Mouse (Mus musculus): Measurements from ENCODE around the gene Atg16l2.

Gene Atg16l2

DNA sequence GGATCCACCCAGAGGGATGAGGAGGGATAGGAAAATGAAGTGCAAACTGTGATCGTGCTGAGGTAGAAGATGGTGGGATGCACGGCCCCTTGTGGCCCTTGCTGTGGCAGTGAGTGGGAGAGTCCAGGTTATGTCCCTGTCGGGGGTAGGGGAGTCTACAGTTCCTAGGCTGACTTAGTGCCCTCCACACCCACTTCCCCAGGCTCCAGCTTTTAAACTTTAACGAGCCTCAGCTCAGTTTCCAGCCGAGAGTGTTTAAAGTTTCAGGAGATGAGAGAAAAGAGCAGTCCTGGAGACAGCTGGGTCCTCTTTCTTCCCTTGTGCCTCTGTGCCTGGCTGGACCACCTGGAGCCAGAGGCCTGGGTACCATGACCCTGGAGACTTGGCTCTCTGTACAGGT is 25.2 kb upstream of the Atg16l2 start:
- CTCF ChIA-PET: interaction anchor here in 2 of 4 experiments (1.1 to 1.2 kb wide), 2 partner anchors 16 to 70 kb away, joined by 3 to 6 read pairs; no protein-coding TSS in a partner anchor
- POLR2A ChIA-PET: no interaction called here

DNA sequence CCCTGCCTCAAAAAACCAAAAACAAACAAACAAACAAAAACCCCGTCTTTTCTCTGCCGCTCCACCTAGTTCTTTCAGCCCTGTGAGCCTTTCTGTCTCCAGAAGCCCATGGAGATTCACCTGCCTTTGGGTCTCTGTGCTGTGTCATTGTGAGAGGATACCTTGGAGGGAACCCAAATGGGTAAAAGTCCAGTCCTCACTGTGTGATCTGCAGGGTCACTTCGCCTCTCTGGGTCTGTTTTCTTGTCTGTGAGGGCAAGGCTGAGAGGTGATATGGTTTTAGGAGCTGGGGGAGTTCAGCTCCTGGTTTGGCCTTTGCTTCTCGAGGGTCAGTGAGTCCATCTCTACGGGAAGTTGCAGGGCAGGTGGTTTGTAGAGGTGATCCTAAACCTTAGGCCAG is 24.0 kb upstream of the Atg16l2 start:
- CTCF ChIA-PET: interaction anchor here in 1 of 4 experiments (1.1 kb wide), 1 partner anchor 72 kb away, joined by 6 read pairs; no protein-coding TSS in a partner anchor
- POLR2A ChIA-PET: interaction anchor here in 1 of 4 experiments (1.4 kb wide), 1 partner anchor 15 kb away, joined by 4 read pairs; no protein-coding TSS in a partner anchor

DNA sequence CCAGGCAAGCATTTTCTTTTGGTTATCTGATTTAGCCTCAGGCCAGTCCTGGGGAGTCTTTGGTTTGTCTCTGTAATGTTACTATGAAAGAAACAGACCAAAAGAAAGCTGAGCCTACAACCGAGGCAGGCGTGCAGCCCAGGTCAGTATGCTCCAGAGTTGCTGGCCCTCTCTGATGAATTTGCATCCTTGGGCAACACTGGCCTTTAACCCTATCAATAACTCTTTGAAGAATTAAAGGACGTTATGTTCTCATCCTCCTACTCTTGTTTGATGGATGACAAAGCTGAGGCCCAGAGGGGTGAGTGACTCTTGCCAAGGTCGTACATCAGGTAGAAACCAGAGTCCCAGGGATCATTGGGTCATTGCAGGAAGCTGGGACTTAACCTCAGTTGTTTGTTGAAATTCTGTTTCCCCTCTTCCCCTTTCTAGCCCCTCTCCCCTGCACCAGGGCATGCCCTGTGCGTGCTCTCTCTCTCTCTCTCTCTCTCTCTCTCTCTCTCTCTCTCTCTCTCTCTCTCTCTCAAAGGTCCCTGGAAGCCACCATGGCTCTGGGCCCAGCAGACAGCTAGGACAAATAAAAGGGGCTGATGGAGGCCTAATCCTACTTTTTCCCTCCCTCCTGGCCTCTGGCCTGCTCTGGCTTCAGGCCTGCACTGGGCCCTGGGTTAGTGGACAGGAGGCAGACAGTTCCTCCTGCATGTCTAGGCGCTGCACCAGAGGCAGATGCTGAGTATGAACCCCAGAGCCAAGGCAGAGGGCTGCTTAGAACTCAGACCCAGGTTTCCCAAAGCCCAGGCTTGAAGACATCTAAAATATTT is 22.3 kb upstream of the Atg16l2 start:
- ChIA-PET POLR2A (interaction anchor here in 2 of 4 experiments (0.5 to 1.2 kb wide), 3 partner anchors 14 to 544 kb away, joined by 3 to 5 read pairs (median 4); partner anchors contain the start of gene Atg16l2 (in 1 of the 2)), CTCF (interaction anchor here in 2 of 4 experiments (1.0 to 1.6 kb wide), 3 partner anchors 13 to 44 kb away, joined by 3 to 6 read pairs (median 6); no protein-coding TSS in a partner anchor)

DNA sequence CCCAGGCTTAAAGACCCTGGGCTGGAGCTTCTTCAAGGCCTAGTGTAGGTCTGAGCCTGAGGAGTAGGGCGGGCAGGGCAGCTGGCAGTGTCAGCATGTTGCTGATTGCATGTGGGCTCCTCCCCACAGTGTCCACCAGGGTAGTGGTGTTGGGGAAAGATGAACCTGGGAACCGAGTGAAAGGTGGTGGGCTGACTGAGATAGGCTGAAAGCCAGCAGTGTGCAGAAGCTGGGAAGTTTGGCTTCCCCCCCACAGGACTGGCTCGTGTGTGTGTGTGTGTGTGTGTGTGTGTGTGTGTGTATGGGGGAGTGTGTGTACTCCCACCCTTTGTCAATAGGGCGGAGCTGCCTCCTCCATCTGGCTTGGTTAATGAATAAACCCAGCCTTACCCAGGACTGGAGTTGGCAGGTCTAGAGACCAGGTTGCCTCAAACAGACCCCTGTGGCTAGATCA is 21.1 kb upstream of the Atg16l2 start:
- ChIA-PET CTCF (interaction anchor here in 2 of 4 experiments (0.7 to 1.6 kb wide), 3 partner anchors 12 to 180 kb away, joined by 3 to 6 read pairs (median 6); no protein-coding TSS in a partner anchor), POLR2A (interaction anchor here in 2 of 4 experiments (0.8 to 3.3 kb wide), 9 partner anchors 9 to 87 kb away, joined by 3 to 19 read pairs (median 3); partner anchors contain the start of genes Arap1 (in 1 of the 2) and Gm45837 (in 1 of the 2))

DNA sequence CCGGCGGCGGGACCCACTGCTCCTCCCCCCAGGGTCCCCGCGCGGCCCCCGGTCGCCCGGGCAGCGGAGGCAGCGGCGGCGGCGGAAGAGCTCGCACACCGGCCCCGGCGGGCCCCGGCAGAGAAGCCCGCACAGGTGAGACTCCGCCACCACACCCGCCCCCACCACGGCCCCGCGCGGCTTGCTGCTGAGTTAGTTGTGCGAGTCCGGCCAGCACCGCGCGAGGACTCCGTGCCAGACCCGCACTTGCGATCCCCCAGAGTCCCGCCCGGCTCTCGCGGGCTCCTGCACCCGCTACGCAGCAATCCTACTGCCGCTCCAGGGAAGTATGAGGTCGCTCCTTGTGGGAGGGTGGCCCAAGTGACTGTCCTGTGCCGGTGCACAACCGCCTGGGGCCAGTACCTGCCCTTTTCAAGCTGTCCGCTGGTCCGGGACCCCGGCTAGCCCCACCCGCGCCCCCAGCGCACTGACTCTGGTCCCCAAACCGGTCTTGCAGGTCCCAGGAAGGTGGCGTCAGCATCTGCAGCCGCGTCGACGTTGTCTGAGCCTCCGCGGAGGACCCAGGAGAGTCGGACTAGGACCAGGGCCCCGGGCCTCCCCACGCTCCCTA is 19.3 kb upstream of the Atg16l2 start:
- ChIA-PET CTCF (interaction anchor here in 3 of 4 experiments (1.0 to 3.5 kb wide), 9 partner anchors 10 to 106 kb away, joined by 3 to 19 read pairs (median 4); no protein-coding TSS in a partner anchor), POLR2A (interaction anchor here in 3 of 4 experiments (0.8 to 3.3 kb wide), 8 partner anchors 10 to 178 kb away, joined by 3 to 19 read pairs (median 4); partner anchors contain the start of genes Arap1 (in 2 of the 3) and Atg16l2 (in 1 of the 3))

DNA sequence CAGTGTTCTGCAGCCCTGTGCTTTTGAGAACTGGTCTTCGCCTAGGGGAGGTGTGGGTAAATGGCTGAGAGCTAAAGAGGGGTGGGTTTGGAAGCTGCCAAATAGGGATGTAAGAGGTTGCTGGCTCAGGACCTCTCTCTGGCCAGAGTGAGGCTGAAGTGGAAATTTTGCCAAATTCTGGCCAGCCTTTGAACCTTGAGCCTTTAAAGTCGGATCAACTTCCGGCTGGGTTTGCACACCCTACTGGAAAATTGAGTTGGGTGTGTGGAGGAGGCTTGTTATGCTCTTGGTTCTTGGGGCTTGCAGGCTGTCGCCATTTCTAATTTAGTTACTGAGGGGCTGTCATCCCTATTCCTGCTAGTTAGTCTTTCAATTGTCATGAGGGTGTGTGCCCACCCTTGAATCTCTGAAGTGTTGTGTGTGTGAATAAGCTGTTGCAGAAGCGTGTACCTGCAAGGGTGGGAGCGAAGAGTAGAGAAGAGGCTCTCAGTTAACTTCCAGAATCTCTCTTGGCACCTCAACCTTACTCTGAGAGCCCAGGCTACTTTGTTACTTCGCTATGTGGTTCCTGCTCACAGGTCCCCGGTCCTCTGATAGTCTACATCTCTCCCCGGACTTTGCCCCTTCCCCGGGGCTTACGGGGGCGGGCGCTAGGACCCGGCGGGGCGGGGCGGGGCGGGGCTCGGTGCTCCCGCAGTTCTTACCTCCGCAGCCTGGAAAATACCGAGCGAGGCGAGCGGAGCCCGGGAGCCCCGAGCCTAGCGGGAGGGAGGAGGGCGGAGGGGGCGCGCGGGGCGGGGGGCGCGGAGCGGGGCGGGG is 18.6 kb upstream of the Atg16l2 start:
- ChIA-PET CTCF (interaction anchor here in 3 of 4 experiments (0.7 to 3.5 kb wide), 7 partner anchors 9 to 107 kb away, joined by 3 to 19 read pairs (median 6); no protein-coding TSS in a partner anchor), POLR2A (interaction anchor here in 2 of 4 experiments (1.0 to 3.3 kb wide), 2 partner anchors 10 to 18 kb away, joined by 3 to 19 read pairs; partner anchors contain the start of gene Atg16l2 (in 1 of the 2))

DNA sequence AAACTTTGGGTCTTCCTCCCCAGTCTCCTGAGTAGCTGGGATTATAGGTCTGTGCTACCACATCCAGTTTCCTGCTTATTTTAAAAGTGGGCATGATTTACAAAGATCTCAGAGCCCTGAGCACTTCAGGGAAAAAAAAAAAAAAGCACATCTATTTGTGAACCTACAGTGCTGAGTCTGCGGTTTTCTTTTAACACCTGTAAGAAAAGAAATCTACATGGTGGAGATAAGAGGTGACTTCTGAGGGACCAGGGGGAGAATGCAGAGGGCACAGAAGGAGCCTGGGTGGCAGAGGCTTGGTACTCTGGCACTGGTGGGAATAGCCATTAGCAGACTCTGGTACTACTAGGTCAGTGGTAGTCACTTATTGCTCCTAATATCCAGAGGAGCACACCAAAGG is 17.7 kb upstream of the Atg16l2 start:
- POLR2A ChIA-PET: interaction anchor here in 2 of 4 experiments (0.7 to 3.3 kb wide), 2 partner anchors 9 to 184 kb away, joined by 5 to 19 read pairs; no protein-coding TSS in a partner anchor
- CTCF ChIA-PET: interaction anchor here in 3 of 4 experiments (0.7 to 3.5 kb wide), 3 partner anchors 9 to 108 kb away, joined by 3 to 19 read pairs (median 3); no protein-coding TSS in a partner anchor

DNA sequence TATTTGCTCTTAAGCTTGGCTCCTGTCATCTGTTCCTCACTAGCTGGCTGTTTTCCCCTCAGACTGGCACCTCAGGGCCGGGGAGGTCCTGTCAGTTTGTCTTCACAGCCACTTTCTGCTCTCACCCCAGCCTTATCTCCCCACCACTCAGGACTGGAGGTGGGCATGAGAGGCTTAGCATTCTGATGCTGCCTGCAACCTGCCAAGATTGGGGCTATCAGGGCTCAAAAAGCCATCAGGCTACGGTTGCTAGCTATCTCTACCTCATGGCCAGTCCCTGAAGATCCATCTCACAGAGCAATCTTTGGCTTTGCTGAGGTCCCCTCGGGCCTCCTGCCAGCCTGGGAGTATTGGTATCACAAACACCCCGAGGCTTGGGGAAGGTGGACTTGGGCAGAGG is 16.8 kb upstream of the Atg16l2 start:
- ChIA-PET POLR2A (interaction anchor here in 1 of 4 experiments (0.6 kb wide), 1 partner anchor 857 kb away, joined by 3 read pairs; no protein-coding TSS in a partner anchor), CTCF (no interaction called here)

DNA sequence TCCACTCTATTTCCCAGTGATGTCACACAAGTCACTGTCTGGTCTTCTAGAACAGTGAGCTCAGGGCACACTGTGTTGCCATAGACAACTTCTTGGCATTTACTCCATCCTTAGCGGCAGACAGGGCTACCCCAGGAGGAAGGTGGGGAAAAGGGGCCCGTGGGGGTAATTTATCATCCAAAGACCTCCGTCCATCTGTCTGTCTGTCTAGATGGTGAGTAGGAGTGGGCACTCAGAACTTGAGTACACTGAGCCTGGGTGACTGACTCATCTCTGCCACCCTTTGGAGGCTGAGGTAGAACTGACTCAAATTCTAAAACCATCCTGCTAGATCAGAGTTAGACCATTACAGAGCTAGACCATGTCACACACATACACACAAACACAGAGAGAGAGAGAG is 15.0 kb upstream of the Atg16l2 start, which contains the start of gene Stard10:
Gene Stard10, plus strand, starts transcription at position 73 of the 400 bp plus-strand sequence.
- CTCF ChIA-PET: interaction anchor here in 3 of 4 experiments (0.6 to 2.2 kb wide), 4 partner anchors 28 to 96 kb away, joined by 3 to 9 read pairs (median 5); no protein-coding TSS in a partner anchor
- POLR2A ChIA-PET: interaction anchor here in 1 of 4 experiments (1.8 kb wide), 1 partner anchor 12 kb away, joined by 5 read pairs; no protein-coding TSS in a partner anchor

DNA sequence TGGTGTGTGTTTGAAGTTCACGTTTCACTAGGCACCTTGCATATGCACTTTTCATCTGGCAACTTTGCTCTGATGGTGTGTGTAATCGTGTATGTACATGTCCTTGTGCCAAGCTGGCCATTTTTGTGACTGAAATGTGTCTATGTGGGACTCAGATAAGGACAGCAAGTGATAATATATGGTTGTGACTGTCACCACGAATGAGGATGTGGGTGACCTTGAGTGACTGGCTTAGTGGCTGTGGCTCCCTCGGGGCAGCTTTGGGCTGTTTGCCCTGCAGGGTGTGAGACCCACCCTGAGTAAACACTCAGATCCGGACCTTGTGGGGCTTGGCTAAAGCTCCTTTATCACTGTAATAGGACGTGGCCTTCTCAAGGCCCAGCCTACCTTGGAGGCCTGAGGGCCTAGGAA is 14.5 kb upstream of the Atg16l2 start:
- CTCF ChIA-PET: interaction anchor here in 3 of 4 experiments (0.6 to 2.2 kb wide), 6 partner anchors 28 to 420 kb away, joined by 3 to 9 read pairs (median 4); no protein-coding TSS in a partner anchor

DNA sequence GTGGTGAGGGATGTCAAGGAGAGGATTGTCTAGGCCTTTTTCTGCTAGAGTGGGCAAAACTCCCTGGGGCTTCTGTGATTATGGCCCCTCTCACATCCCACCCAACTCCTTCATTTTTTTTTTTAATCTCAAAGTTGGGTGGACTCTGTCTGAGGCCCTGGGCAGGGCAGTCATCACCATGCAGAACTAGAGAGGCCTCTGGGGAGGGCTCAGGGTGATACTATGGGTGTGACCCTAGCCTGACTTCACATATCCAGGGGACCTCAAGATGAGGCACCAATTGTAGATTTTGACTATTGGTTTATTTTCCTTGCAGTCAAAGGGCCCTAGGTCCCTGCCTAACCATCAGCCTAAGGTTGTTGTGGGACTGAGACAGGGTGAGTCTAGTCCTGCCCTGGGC is 13.6 kb upstream of the Atg16l2 start:
- CTCF ChIA-PET: interaction anchor here in 1 of 4 experiments (2.2 kb wide), 1 partner anchor 97 kb away, joined by 9 read pairs; no protein-coding TSS in a partner anchor
- POLR2A ChIA-PET: no interaction called here

More for the DNA sequence above, 14.5 kb upstream of the Atg16l2 start:
- POLR2A ChIA-PET: interaction anchor here in 2 of 4 experiments (0.6 to 1.8 kb wide), 2 partner anchors 13 to 395 kb away, joined by 4 to 5 read pairs; no protein-coding TSS in a partner anchor

DNA sequence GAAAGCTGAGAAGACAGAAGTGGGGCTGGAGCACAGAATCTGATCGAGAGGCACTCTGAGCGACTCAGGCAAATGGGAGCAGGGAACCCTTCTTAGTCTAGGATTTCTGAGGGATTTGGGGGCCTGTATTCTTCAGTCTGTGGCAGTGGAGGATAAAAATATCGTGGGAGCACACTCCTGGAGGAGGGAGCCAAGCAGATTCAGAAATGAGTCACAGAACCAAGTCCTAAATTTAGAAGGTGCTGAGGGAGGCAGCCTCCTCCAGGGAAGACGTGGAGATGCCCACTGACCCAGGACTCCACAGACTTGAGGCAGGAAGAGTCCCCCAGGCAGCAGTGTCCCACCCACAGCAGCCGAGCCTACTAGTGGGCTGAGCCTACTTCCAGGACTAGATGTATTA is 12.3 kb upstream of the Atg16l2 start:
- CTCF ChIA-PET: interaction anchor here in 1 of 4 experiments (0.6 kb wide), 1 partner anchor 113 kb away, joined by 6 read pairs; no protein-coding TSS in a partner anchor
- POLR2A ChIA-PET: no interaction called here

DNA sequence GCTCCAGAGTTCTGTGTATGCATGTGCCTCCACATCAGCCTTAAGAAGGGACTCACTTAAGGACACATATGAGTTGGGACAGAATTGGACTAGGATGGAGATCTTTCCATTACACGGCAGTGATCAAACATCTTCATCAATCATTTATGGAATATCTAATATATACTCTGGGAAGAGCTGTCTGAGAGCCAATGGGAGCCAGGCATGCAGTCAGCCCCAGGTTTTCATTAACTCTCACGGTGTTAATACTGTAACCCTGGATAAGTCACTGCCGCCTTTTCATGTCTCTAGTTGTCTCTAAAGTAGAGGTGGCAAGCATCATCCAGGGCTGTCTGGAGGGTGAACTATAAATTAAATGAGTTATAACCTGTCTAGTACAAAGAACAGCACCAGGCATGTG is 11.0 kb upstream of the Atg16l2 start:
- POLR2A ChIA-PET: no interaction called here
- CTCF ChIA-PET: interaction anchor here in 2 of 4 experiments (1.2 to 3.2 kb wide), 2 partner anchors 11 kb away, joined by 6 to 57 read pairs; partner anchors contain the start of gene Atg16l2 (in 2 of the 2)

DNA sequence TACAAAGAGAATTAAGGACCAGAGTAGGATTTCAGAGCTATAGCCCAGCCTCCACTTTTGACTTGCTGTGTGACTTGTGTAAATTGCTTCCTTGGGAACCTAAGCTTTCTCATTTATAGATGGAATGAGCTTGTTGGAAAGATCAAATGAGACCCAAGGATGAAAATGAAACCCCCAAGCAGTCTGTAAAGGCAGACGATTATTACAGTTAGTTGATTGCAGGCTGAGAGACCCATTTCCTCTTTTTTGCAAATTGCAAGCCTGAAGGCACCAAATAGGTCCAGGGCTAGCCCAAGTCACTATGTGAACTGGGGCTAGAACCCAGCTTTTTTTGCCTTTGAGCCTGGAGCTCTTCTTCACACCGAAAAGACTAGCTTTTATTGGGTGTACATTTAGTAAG is 9.0 kb upstream of the Atg16l2 start:
- CTCF ChIA-PET: interaction anchor here (0.5 to 3.2 kb wide), 83 partner anchors 9 to 1845 kb away, joined by 3 to 57 read pairs (median 6); partner anchors contain the start of genes Atg16l2 (in 4 of the 4), Arap1 (in 2 of the 4), Clpb (in 1 of the 4) and Pde2a (in 1 of the 4)
- POLR2A ChIA-PET: interaction anchor here (0.6 to 3.2 kb wide), 40 partner anchors 9 to 1307 kb away, joined by 3 to 51 read pairs (median 4); partner anchors contain the start of genes Atg16l2 (in 3 of the 4) and Arhgef17 (in 1 of the 4)

DNA sequence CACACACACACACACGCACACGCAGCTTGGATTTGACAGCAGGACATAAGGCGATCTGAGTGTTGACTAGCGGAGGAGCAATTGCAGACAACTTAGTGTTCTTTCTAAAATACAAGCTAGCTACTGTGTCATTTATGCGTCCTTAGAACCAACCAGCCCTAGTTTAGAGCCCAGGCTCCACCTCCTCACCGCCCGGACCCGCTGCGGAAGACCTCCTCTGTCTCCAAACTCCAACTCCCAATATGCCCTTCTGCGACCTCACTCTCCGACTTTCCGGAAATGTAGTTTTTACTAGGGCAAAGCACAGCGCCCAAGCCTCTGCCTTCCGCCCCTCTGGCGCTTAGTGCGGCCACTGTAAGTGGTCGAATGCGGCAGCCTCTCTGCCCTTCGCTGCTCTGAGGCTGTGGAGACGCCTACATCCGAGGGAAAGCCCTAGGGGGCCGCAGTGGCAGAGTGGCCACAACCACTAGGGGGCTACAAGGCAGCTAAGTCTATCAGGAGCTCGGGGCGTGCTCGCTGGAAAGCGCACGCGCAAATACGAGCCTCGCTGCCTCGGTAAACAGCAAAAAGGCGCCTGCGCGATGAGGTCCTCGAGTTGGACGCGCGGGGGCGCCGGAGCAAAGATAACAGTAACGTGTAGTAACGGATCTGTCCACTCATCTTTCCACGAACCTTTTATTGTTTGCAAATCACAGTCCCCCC is 8.4 kb upstream of the Atg16l2 start:
- ChIA-PET POLR2A (interaction anchor here (0.6 to 3.2 kb wide), 41 partner anchors 8 to 1306 kb away, joined by 3 to 51 read pairs (median 4); partner anchors contain the start of genes Atg16l2 (in 3 of the 4) and Arhgef17 (in 1 of the 4)), CTCF (interaction anchor here (0.5 to 3.2 kb wide), 94 partner anchors 8 to 1844 kb away, joined by 3 to 57 read pairs (median 5); partner anchors contain the start of genes Atg16l2 (in 4 of the 4), Arap1 (in 3 of the 4), Clpb (in 1 of the 4) and Gm45837 (in 1 of the 4))

DNA sequence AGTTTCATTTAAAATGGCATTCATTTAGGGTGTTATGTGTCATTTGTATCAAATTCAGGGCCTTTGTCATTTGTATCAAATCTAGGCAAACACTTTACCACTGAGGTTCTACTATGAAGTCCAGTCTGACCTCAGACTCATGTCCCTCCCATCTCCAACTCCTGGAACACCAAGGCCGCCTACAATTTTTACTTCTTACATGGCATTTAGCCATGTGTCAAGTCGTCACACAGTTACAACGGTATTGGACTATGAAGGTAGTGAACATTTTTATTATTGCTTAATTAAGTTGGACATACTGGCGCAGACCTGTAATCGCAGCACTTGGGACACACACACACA is 7.9 kb upstream of the Atg16l2 start:
- ChIA-PET CTCF (interaction anchor here (0.5 to 3.2 kb wide), 31 partner anchors 8 to 755 kb away, joined by 3 to 57 read pairs (median 7); partner anchors contain the start of genes Atg16l2 (in 3 of the 4), Arap1 (in 2 of the 4), Gm45837 (in 1 of the 4) and Relt (in 1 of the 4)), POLR2A (interaction anchor here in 3 of 4 experiments (1.0 to 3.2 kb wide), 8 partner anchors 8 to 336 kb away, joined by 3 to 51 read pairs (median 8); partner anchors contain the start of gene Atg16l2 (in 2 of the 3))

Measured in embryonic stem cell, embryonic (primary cell).